29 mouse cellular contexts compared by ENCODE assay signal in genomic region chr12:112226656-112227055, GRCm38 (mm10).
"Had no signal": no experiment of that assay in that cellular context is flagged by ENCODE, and none has a peak within 500 bp of the region (broad histone marks: within the 10 kb centered on the region; RNA-seq: fewer than 3 reads in every experiment).

No protein-coding gene starts in this region.

- H3K27me3 ChIP-seq: liver, embryonic 15.5 days had no signal

- H3K36me3 ChIP-seq: heart, embryonic 13.5 days; heart, embryonic 15.5 days; hindbrain, embryonic 12.5 days; hindbrain, embryonic 15.5 days; kidney, embryonic 15.5 days; limb, embryonic 10.5 days; limb, embryonic 12.5 days; liver, embryonic 13.5 days; liver, embryonic 15.5 days had no signal

- H3K4me2 ChIP-seq: heart, embryonic 11.5 days; heart, embryonic 13.5 days; heart, embryonic 15.5 days; hindbrain, embryonic 12.5 days; hindbrain, embryonic 15.5 days; kidney, embryonic 15.5 days; limb, embryonic 12.5 days; liver, embryonic 11.5 days; liver, embryonic 13.5 days; liver, embryonic 15.5 days had no signal

- ATAC-seq: hindbrain, postnatal 0 days; intestine, embryonic 16.5 days; liver, postnatal 0 days had no signal

- H3K4me3 ChIP-seq: heart, adult 2 months; heart, embryonic 13.5 days; heart, embryonic 15.5 days; hindbrain, embryonic 12.5 days; hindbrain, embryonic 15.5 days; kidney, embryonic 15.5 days; limb, embryonic 10.5 days; limb, embryonic 12.5 days; liver, embryonic 13.5 days; liver, embryonic 15.5 days had no signal

- H3K4me1 ChIP-seq: liver, embryonic 13.5 days; liver, embryonic 15.5 days had no signal

- H3K9me3 ChIP-seq: heart, embryonic 13.5 days; heart, embryonic 15.5 days; hindbrain, embryonic 12.5 days; hindbrain, embryonic 15.5 days; kidney, embryonic 15.5 days; limb, embryonic 10.5 days; limb, embryonic 12.5 days; liver, embryonic 13.5 days; liver, embryonic 15.5 days had no signal

- H3K27ac ChIP-seq: heart, adult 2 months; heart, embryonic 13.5 days; heart, embryonic 15.5 days; hindbrain, embryonic 12.5 days; hindbrain, embryonic 15.5 days; hindbrain, postnatal 0 days; kidney, embryonic 15.5 days; kidney, postnatal 0 days; limb, embryonic 12.5 days; liver, embryonic 13.5 days; liver, embryonic 15.5 days had no signal

- H3K9ac ChIP-seq: heart, embryonic 13.5 days; heart, embryonic 15.5 days; hindbrain, embryonic 12.5 days; hindbrain, embryonic 15.5 days; kidney, embryonic 15.5 days; limb, embryonic 12.5 days; liver, embryonic 13.5 days; liver, embryonic 15.5 days; liver, postnatal 0 days had no signal

- DNase-seq: gastrocnemius, postnatal 14 days; gastrocnemius, postnatal 36 days; heart, adult 11 months; heart, adult 2 months; heart, postnatal 14 days; heart, postnatal 36 days; kidney, adult 11 months; kidney, adult 2 months; kidney, adult 9 months; kidney, postnatal 14 days; kidney, postnatal 36 days; layer of hippocampus, adult 9-11 months; layer of hippocampus, postnatal 36 days; liver; liver, embryonic 13.5 days had no signal
